Mouse (Mus musculus): Measurements from ENCODE around the gene Syvn1. TPM values are rescaled to one million over a fixed set of nuclear protein-coding genes. Genes with fewer than 3 reads are reported as not detected.

The Syvn1 gene
- polyA plus RNA-seq, 1 experiment from 2014 or later, result 23.8 TPM

GRCm38 (mm10) chr19:6061641-6062302 is 15.4 kb downstream of the Syvn1 start:
- H3K27me3 ChIP-seq, result no peaks in the 10 kb centered on the region
- peaks cover 51% of the 10 kb centered on the region for H3K4me1 ChIP-seq
- H3K4me2 ChIP-seq, result peak overlapping the region; percentile 100
- peak overlapping the region; percentile 89 for H3K4me3 ChIP-seq
- peaks cover 18% of the 10 kb centered on the region for H3K36me3 ChIP-seq (ENCODE audit: poor library complexity, severe bottlenecking)
- peak overlapping the region; percentile 99 for H3K9ac ChIP-seq
- no peak for ATAC-seq
- H3K9me3 ChIP-seq (replicated peaks), result no peaks in the 10 kb centered on the region
- peak overlapping the region; percentile 97 for H3K27ac ChIP-seq
- 1% methylated on average over 43 of the region's 44 CpGs for WGBS

- peak overlapping the region; percentile 89 for H3K4me3 ChIP-seq
- no peaks in the 10 kb centered on the region for H3K27me3 ChIP-seq
- no peak for ATAC-seq
- peaks cover 54% of the 10 kb centered on the region for H3K4me1 ChIP-seq
- WGBS, result 72% methylated on average over 5 of the region's 5 CpGs
- H3K9me3 ChIP-seq (replicated peaks), result no peaks in the 10 kb centered on the region
- peak overlapping the region; percentile 100 for H3K4me2 ChIP-seq
- H3K27ac ChIP-seq, result no peak overlapping the region
- peak overlapping the region; percentile 99 for H3K9ac ChIP-seq
- H3K36me3 ChIP-seq (ENCODE audit: poor library complexity, severe bottlenecking), result peaks cover 18% of the 10 kb centered on the region
Measured at GRCm38 (mm10) chr19:6062418-6062817, 16.0 kb downstream of the Syvn1 start.

GRCm38 (mm10) chr19:6063081-6063480 is 16.7 kb downstream of the Syvn1 start:
- Histone ChIP-seq H3K9ac (peak overlapping the region; percentile 26; the same call in 1 of the 2 replicates), H3K27me3 (no peaks in the 10 kb centered on the region), H3K9me3 (replicated peaks) (no peaks in the 10 kb centered on the region), H3K36me3 (ENCODE audit: poor library complexity, severe bottlenecking) (peaks cover 18% of the 10 kb centered on the region), H3K27ac (no peak overlapping the region), H3K4me2 (peak overlapping the region; percentile 100), H3K4me1 (peaks cover 57% of the 10 kb centered on the region), H3K4me3 (no peak overlapping the region)
- 95% methylated on average over 6 of the region's 6 CpGs for WGBS
- ATAC-seq, result no peak

GRCm38 (mm10) chr19:6066571-6066970 is 20.2 kb downstream of the Syvn1 start:
- no peaks in the 10 kb centered on the region for H3K9me3 ChIP-seq (replicated peaks)
- peak overlapping the region; percentile 80 for H3K9ac ChIP-seq
- ATAC-seq, result no peak
- peaks cover 29% of the 10 kb centered on the region for H3K36me3 ChIP-seq (ENCODE audit: poor library complexity, severe bottlenecking)
- H3K27me3 ChIP-seq, result no peaks in the 10 kb centered on the region
- H3K27ac ChIP-seq, result peak overlapping the region; percentile 87
- peaks cover 44% of the 10 kb centered on the region for H3K4me1 ChIP-seq
- H3K4me2 ChIP-seq, result peak overlapping the region; percentile 96
- peak overlapping the region; percentile 51 for H3K4me3 ChIP-seq
- WGBS, result 27% methylated on average over 5 of the region's 5 CpGs

GRCm38 (mm10) chr19:6067011-6067723 is 20.8 kb downstream of the Syvn1 start:
- no peaks in the 10 kb centered on the region for H3K27me3 ChIP-seq
- peaks cover 38% of the 10 kb centered on the region for H3K4me1 ChIP-seq
- peak overlapping the region; percentile 96 for H3K4me2 ChIP-seq
- WGBS, result under 1% methylated on average over 30 of the region's 30 CpGs
- H3K36me3 ChIP-seq (ENCODE audit: poor library complexity, severe bottlenecking), result peaks cover 30% of the 10 kb centered on the region
- H3K9ac ChIP-seq, result peak overlapping the region; percentile 80
- ATAC-seq, result peak; percentile 70
- no peaks in the 10 kb centered on the region for H3K9me3 ChIP-seq (replicated peaks)
- H3K27ac ChIP-seq, result peak overlapping the region; percentile 87
- peak overlapping the region; percentile 51 for H3K4me3 ChIP-seq

- H3K4me3 ChIP-seq, result peak within 1 kb of the TSS; percentile 51
- H3K27me3 ChIP-seq, result no peaks in the 10 kb centered on the region
- peak within 1 kb of the TSS; percentile 96 for H3K4me2 ChIP-seq
- peak within 1 kb of the TSS; percentile 80 for H3K9ac ChIP-seq
- H3K9me3 ChIP-seq (replicated peaks), result no peaks in the 10 kb centered on the region
- H3K27ac ChIP-seq, result peak within 1 kb of the TSS; percentile 87
- peaks cover 35% of the 10 kb centered on the region for H3K36me3 ChIP-seq (ENCODE audit: poor library complexity, severe bottlenecking)
- 7% methylated on average over 33 of the region's 33 CpGs for WGBS
- peaks cover 31% of the 10 kb centered on the region for H3K4me1 ChIP-seq
- peak; percentile 93 for ATAC-seq
Measured at GRCm38 (mm10) chr19:6067724-6068415, 21.5 kb downstream of the Syvn1 start, which contains the start of gene Tm7sf2. Tm7sf2 (minus strand) TSS chr19:6068373.

- WGBS, result 72% methylated on average over 4 of the region's 4 CpGs
- no peak overlapping the region for H3K4me3 ChIP-seq
Measured at GRCm38 (mm10) chr19:6068951-6069350, 22.6 kb downstream of the Syvn1 start.

GRCm38 (mm10) chr19:6069851-6070250 is 23.5 kb downstream of the Syvn1 start:
- 96% methylated on average over 10 of the region's 10 CpGs for WGBS
- Histone ChIP-seq H3K27me3 (no peaks in the 10 kb centered on the region), H3K9ac (no peak overlapping the region), H3K36me3 (ENCODE audit: poor library complexity, severe bottlenecking) (peaks cover 49% of the 10 kb centered on the region), H3K4me1 (peaks cover 24% of the 10 kb centered on the region), H3K4me2 (no peak overlapping the region), H3K4me3 (no peak overlapping the region), H3K27ac (no peak overlapping the region), H3K9me3 (replicated peaks) (no peaks in the 10 kb centered on the region)
- no peak for ATAC-seq

More at GRCm38 (mm10) chr19:6068951-6069350, 22.6 kb downstream of the Syvn1 start:
- no peaks in the 10 kb centered on the region for H3K27me3 ChIP-seq
- no peak for ATAC-seq
- H3K4me1 ChIP-seq, result peaks cover 24% of the 10 kb centered on the region
- H3K9ac ChIP-seq, result no peak overlapping the region
- no peaks in the 10 kb centered on the region for H3K9me3 ChIP-seq (replicated peaks)
- H3K27ac ChIP-seq, result no peak overlapping the region
- H3K36me3 ChIP-seq (ENCODE audit: poor library complexity, severe bottlenecking), result peaks cover 46% of the 10 kb centered on the region
- no peak overlapping the region for H3K4me2 ChIP-seq

- no peak overlapping the region for H3K9ac ChIP-seq
- H3K4me3 ChIP-seq, result no peak overlapping the region
- H3K27ac ChIP-seq, result no peak overlapping the region
- H3K9me3 ChIP-seq (replicated peaks), result no peaks in the 10 kb centered on the region
- peaks cover 22% of the 10 kb centered on the region for H3K4me1 ChIP-seq
- H3K36me3 ChIP-seq (ENCODE audit: poor library complexity, severe bottlenecking), result peaks cover 55% of the 10 kb centered on the region
- no peaks in the 10 kb centered on the region for H3K27me3 ChIP-seq
- H3K4me2 ChIP-seq, result no peak overlapping the region
- WGBS, result 89% methylated on average over 29 of the region's 31 CpGs
- ATAC-seq, result no peak
Measured at GRCm38 (mm10) chr19:6070571-6071250, 24.3 kb downstream of the Syvn1 start.

- WGBS, result 92% methylated on average over 19 of the region's 19 CpGs
- Histone ChIP-seq H3K4me1 (peaks cover 22% of the 10 kb centered on the region), H3K4me2 (no peak overlapping the region), H3K9ac (no peak overlapping the region), H3K4me3 (no peak overlapping the region), H3K27ac (no peak overlapping the region), H3K9me3 (replicated peaks) (no peaks in the 10 kb centered on the region), H3K27me3 (no peaks in the 10 kb centered on the region), H3K36me3 (ENCODE audit: poor library complexity, severe bottlenecking) (peaks cover 55% of the 10 kb centered on the region)
- no peak for ATAC-seq
Measured at GRCm38 (mm10) chr19:6071261-6071660, 24.9 kb downstream of the Syvn1 start.

- Histone ChIP-seq H3K27ac (no peak overlapping the region), H3K4me2 (no peak overlapping the region), H3K27me3 (no peaks in the 10 kb centered on the region), H3K9me3 (replicated peaks) (no peaks in the 10 kb centered on the region), H3K36me3 (ENCODE audit: poor library complexity, severe bottlenecking) (peaks cover 53% of the 10 kb centered on the region), H3K4me3 (no peak overlapping the region), H3K9ac (no peak overlapping the region), H3K4me1 (peaks cover 16% of the 10 kb centered on the region)
- no peak for ATAC-seq
- WGBS, result 87% methylated on average over 5 of the region's 5 CpGs
Measured at GRCm38 (mm10) chr19:6073889-6074288, 27.5 kb downstream of the Syvn1 start.

Measured in forebrain, embryonic 13.5 days (tissue).